Mouse (Mus musculus) erythroblast, embryonic 14.5 days (primary cell): ENCODE measurements at regions not wholly inside any gene's neighbourhood (a gene's known extent, or its start where the extent isn't known, plus 50 kb on each side); places are given as distances from the start of the nearest gene placed in this dataset.

ENCODE experiments used
- H3K27me3 ChIP-seq: 2 replicates; pipeline ENCODE4 v1.6.1; 2012; ENCODE audit warnings: inconsistent platforms; ENCODE audit not compliant: control insufficient read depth
- H3K36me3 ChIP-seq: 2 replicates; pipeline ENCODE4 v1.6.1; 2012; ENCODE audit warnings: mild to moderate bottlenecking, inconsistent platforms; ENCODE audit not compliant: control insufficient read depth
- H3K4me1 ChIP-seq: 2 replicates; pipeline ENCODE4 v1.6.1; 2012; ENCODE audit warnings: inconsistent platforms; ENCODE audit not compliant: control insufficient read depth
- H3K4me3 ChIP-seq: replicated peaks from 2 replicates; pipeline ENCODE3; 2012; ENCODE audit warnings: moderate library complexity, mild to moderate bottlenecking, inconsistent platforms
- H3K9me3 ChIP-seq: 2 replicates; pipeline ENCODE4 v1.6.1; 2012; ENCODE audit warnings: low read length, inconsistent platforms, mixed read lengths; ENCODE audit not compliant: control insufficient read depth
- GATA1 ChIP-seq: IDR thresholded peaks from 2 replicates; pipeline ENCODE4 v1.6.1; 2012; ENCODE audit warnings: low read length, inconsistent platforms, mixed read lengths
- TAL1 ChIP-seq: IDR thresholded peaks from 3 replicates; pipeline ENCODE4 v1.6.1; 2012; ENCODE audit warnings: low read length, inconsistent platforms, mixed read lengths

DNA sequence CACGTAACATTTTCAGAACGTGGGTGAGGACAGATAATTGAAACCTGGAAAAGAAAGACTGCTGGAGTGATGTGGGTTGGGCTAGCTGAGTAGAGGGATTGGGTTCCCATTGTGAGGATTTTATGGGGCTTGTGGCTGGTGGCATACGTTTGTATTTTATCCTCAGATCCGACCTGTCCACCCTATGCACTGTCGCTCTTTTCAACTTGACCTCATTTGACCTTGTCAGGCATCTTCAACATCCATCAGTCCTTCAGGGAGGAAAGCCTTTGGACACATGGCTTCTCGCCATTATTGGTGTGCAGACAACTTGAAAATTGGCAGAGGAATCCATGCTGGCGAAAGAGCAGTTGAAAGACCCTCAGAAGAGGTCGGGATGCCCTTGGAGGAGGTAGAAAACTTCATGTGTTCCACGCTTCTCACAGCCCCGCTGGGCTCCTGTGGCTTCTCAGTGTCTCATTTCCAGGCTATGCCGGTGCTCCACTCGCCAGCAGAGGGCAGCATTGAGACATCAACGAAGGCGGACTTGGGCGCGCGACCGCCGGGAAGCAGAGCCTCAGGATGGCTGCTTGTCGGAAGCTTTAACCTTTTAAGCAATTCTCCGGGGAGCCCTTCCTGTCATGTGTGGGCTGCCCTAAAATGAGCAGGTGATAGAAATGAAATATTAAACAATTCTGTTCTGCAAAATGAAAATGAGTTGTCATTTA lies 896.8 kb upstream of the Car8 start:
- TF ChIP-seq GATA1 (no peak), TAL1 (no peak)
- no peaks in the 10 kb centered on the region for H3K36me3 ChIP-seq
- H3K4me3 ChIP-seq = no peak overlapping the region
- H3K27me3 ChIP-seq = no peaks in the 10 kb centered on the region
- H3K4me1 ChIP-seq = peaks cover 3% of the 10 kb centered on the region
- no peaks in the 10 kb centered on the region for H3K9me3 ChIP-seq

DNA sequence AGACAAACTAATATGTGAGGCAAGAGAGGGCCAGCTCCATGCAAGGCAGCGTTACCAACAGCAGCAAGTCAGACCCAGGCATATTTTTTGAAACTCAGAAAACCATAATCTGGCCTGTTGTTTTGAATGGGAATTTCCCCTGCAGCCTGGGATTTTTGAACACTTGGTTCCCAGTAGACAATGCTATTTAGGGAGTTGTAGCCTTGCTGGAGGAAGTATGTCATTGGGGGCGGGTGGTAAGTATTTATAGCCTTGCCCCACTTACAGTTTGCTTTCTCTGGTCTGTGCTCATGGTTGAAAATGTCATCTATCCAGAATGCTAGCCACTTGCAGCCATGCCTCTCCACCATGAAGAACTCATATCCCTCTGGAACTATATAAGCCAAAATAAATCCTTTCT lies 894.9 kb upstream of the Car8 start:
- Histone ChIP-seq H3K27me3 (no peaks in the 10 kb centered on the region), H3K4me1 (peaks cover 3% of the 10 kb centered on the region), H3K9me3 (no peaks in the 10 kb centered on the region), H3K36me3 (no peaks in the 10 kb centered on the region), H3K4me3 (no peak overlapping the region)
- TF ChIP-seq GATA1 (no peak), TAL1 (no peak)

DNA sequence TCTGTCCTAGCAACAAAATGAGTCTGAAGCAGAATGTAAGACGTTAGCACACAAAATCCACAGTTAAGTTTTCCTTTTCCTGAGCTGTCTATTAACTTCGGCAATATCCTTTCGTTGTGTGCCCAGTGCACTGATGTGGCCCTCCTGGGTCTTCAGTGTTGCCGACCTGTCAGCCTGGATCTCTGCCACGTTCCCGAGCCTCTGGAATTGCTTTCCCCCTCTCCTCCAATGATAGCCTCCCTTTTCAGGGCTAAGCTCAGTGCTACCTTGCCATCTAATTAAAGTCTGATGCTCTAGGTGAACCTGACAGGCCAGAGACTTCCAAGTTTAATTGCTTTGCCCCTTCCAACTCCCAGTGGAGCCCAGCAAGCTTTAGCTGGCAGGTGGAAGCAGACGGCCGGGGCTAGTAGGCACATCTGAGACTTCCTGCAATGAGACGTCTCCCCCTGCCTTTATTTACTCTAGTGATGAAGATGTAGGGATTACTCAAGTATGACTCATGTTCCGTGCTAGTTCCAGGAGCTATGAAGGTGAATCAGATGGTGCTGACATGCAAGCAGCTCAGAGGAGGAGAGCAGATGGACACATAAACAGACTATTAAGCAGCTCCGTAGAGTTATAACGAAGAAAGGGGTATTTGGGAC lies 894.3 kb upstream of the Car8 start:
- H3K36me3 ChIP-seq = no peaks in the 10 kb centered on the region
- H3K4me3 ChIP-seq = no peak overlapping the region
- no peaks in the 10 kb centered on the region for H3K27me3 ChIP-seq
- no peaks in the 10 kb centered on the region for H3K9me3 ChIP-seq
- no peak for TF ChIP-seq TAL1
- TF ChIP-seq GATA1 = no peak
- peaks cover 3% of the 10 kb centered on the region for H3K4me1 ChIP-seq

DNA sequence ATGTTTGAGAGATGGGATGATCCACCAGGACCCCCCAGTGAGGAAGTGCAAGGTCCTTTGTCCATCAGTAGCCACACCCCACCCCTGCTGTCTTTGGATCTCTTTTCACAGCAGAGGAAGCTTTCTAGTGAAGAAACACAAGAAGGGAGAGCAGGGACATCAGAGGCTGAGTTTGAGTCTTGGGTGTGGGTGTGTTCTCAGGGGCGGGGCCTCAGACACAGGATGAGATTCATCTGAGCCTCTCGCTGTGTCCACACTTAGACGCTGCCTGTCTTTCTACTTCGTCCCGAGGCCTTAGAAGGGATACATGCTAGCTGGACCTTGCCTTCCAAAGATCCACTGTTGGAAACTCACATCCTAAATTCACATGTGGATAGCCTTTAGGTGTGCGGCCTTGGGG lies 893.5 kb upstream of the Car8 start:
- Histone ChIP-seq H3K4me1 (peaks cover 3% of the 10 kb centered on the region), H3K27me3 (no peaks in the 10 kb centered on the region), H3K36me3 (no peaks in the 10 kb centered on the region), H3K9me3 (no peaks in the 10 kb centered on the region), H3K4me3 (no peak overlapping the region)
- TF ChIP-seq GATA1 (no peak), TAL1 (no peak)

DNA sequence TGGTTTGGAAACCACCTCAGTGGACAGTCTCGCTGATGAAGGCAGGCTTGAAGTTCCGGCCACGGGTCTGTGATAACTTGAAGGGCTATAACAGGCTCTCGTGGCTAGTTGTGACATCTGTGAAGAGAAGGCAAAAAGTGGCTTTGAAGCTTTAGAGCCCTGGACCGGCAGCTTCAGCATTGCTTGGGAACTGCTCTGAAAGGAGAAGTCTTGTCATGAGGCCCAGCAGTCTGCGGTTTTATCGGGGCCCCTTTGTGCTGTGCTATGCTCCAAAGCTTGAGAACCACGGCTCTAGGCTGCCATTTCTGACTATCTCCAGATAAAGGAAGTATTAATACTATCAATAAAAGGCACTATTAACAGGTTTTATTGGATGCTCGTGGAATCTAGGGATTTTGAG lies 892.8 kb upstream of the Car8 start:
- H3K36me3 ChIP-seq = no peaks in the 10 kb centered on the region
- H3K4me3 ChIP-seq = no peak overlapping the region
- H3K9me3 ChIP-seq = no peaks in the 10 kb centered on the region
- no peak for TF ChIP-seq GATA1
- TF ChIP-seq TAL1 = no peak
- no peaks in the 10 kb centered on the region for H3K27me3 ChIP-seq
- H3K4me1 ChIP-seq = peaks cover 3% of the 10 kb centered on the region

DNA sequence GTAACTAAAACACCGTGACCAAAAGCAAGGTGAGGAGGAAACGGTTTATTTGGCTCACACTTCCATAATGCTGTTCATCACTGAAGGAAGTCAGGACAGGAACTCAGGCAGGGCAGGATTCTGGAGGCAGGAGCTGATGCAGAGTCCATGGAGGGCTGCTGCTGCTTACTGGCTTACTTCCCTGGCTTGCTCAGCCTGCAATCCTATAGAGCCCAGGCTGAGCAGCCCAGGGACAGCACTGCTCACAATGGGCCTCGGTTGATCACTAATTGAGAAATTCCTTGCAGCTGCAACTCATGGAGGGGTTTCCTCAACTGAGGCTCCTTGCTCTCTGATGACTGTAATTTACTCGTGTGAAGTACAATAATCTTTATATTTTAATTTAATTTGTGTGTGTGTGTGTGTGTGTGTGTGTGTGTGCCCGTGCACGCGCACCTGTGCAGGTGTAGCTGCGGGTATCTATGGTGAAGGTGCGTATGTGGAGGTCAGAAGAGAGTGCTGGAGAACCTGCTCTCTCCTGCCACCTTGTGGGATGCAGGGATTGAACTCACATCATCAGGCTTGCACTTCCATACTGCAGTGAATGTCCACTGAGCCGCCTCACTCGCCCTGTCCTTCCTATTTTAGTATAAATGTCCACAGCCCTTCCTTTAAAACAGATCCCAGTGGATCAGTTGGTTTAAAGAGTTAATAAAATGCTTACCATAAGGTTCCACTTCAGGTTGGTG lies 886.6 kb upstream of the Car8 start:
- TF ChIP-seq GATA1 = no peak
- TF ChIP-seq TAL1 = no peak
- Histone ChIP-seq H3K36me3 (no peaks in the 10 kb centered on the region), H3K27me3 (no peaks in the 10 kb centered on the region), H3K9me3 (no peaks in the 10 kb centered on the region), H3K4me3 (no peak overlapping the region), H3K4me1 (no peaks in the 10 kb centered on the region)

DNA sequence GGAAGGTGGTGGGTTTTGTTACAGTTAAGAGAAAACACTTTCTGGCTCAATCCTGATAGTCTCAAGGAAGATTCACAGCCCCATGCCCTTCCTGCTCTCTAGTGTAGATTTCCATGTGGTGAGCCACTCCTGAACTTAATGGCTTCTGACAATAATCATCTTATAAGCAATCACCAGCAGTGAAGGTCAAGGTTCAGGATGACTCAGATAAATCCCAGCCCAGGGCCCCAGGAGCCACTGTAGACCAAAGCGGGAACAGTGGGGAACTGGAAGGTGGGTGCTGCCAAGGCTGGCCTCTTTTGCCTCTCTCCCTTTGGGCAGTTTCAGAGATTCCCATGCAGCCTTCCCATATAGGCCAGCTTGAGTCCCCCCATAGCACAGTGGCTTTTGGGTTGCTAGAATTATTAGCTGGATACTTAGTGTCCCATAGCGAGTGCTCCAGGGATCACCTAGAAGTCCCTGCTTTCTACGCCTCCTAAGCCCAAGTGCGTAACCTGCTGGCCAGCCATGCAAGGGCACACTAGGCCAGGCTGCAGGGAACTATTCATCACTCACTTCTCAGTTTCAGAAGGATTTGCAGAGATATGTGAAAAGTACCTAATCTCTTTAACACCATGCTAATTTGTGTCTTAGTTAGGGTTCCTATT lies 885.9 kb upstream of the Car8 start:
- no peak for TF ChIP-seq TAL1
- no peak for TF ChIP-seq GATA1
- Histone ChIP-seq H3K9me3 (no peaks in the 10 kb centered on the region), H3K27me3 (no peaks in the 10 kb centered on the region)

DNA sequence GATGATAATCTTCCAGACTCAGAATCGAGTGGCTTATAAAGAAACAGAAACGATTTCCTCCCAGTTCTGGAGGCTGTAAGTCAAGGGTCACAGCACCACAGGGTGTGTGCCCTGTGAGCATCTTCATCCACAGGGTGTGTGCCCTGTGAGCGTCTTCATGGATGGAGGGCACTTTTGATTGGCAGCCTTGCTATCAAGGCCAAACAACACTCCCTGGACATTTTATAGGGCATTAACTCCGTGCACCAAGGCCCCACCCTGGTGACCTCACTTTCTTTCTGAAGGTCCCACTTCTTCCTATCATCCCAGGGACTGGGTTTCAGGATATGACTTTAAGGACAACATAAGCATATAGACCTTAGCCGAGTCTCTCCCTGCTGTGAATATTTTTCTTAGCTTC lies 885.3 kb upstream of the Car8 start:
- Histone ChIP-seq H3K4me1 (no peaks in the 10 kb centered on the region), H3K27me3 (no peaks in the 10 kb centered on the region), H3K4me3 (no peak overlapping the region), H3K9me3 (no peaks in the 10 kb centered on the region), H3K36me3 (no peaks in the 10 kb centered on the region)
- no peak for TF ChIP-seq GATA1

More for the DNA sequence above, 885.9 kb upstream of the Car8 start:
- no peak overlapping the region for H3K4me3 ChIP-seq
- H3K4me1 ChIP-seq = no peaks in the 10 kb centered on the region
- H3K36me3 ChIP-seq = no peaks in the 10 kb centered on the region

DNA sequence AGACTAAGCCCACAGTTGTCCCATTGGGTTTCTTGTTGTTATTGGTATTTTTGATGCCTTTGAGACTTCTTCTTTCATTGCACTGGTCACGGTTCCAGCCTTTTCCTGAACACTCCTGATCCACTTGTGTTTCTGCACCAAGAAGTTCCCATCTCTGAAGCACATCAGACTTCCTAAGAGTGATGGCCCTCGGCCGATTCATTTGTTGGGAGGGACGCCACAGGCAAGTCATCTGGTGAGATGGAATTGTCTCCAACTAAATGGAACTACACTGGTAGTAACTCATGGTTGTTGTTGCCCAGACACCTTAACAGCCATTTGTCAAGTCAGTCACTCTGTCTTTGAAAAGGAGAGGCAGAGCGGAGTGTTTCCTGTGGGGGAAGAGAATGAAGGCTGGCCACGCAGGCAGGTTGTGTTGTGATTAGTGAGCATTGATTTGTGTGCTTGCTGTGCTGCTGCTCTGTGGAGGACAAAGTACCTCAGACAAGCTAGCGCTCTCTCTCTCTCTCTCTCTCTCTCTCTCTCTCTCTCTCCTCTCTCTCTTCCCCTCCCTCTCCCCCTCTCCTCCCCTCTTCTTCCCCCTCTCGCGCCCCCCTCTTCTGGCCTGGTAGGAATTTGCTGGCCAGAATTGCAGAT lies 884.7 kb upstream of the Car8 start:
- H3K4me3 ChIP-seq = no peak overlapping the region
- no peaks in the 10 kb centered on the region for H3K27me3 ChIP-seq
- H3K36me3 ChIP-seq = no peaks in the 10 kb centered on the region
- H3K4me1 ChIP-seq = no peaks in the 10 kb centered on the region
- TF ChIP-seq TAL1 (no peak), GATA1 (no peak)
- no peaks in the 10 kb centered on the region for H3K9me3 ChIP-seq
